Mouse (Mus musculus) midbrain, embryonic 16.5 days (tissue): ENCODE data around the gene Plpp7. TPM values are rescaled to one million over a fixed set of nuclear protein-coding genes. Genes with fewer than 3 reads are reported as not detected.

Experiments
- ATAC-seq: fragments of 200-750 bp; cut with Nextera tagmentation; 2 replicates; pipeline ENCODE4 v1.8.0; 2017; ENCODE audit warnings: moderate TSS enrichment
- H3K27ac ChIP-seq: fragments of 300-500 bp; sonication (generic); 2 replicates; pipeline ENCODE4 v1.5.1; 2014; ENCODE audit warnings: mild to moderate bottlenecking, low read length, mixed read lengths
- H3K27me3 ChIP-seq: fragments of 300-500 bp; sonication (generic); 2 replicates; pipeline ENCODE4 v1.6.1; 2014; ENCODE audit warnings: low read depth, low read length, mixed read lengths; ENCODE audit not compliant: control insufficient read depth, insufficient read depth
- H3K36me3 ChIP-seq: fragments of 300-500 bp; sonication (generic); 2 replicates; pipeline ENCODE4 v1.6.1; 2014; ENCODE audit warnings: mild to moderate bottlenecking, low read length, moderate library complexity, mixed read lengths; ENCODE audit not compliant: control insufficient read depth, insufficient read depth
- H3K4me1 ChIP-seq: fragments of 300-500 bp; sonication (generic); 2 replicates; pipeline ENCODE4 v1.6.1; 2014; ENCODE audit warnings: mild to moderate bottlenecking, low read length, mixed read lengths; ENCODE audit not compliant: control insufficient read depth, insufficient read depth
- H3K4me2 ChIP-seq: fragments of 300-500 bp; sonication (generic); 2 replicates; pipeline ENCODE4 v1.6.1; 2014; ENCODE audit warnings: mild to moderate bottlenecking, low read length, mixed read lengths
- H3K4me3 ChIP-seq: fragments of 300-500 bp; sonication (generic); 2 replicates; pipeline ENCODE4 v1.5.1; 2014; ENCODE audit warnings: low read depth, mild to moderate bottlenecking, low read length, moderate library complexity, mixed read lengths
- H3K9ac ChIP-seq: fragments of 300-500 bp; sonication (generic); 2 replicates; pipeline ENCODE4 v1.6.1; 2014; ENCODE audit warnings: low read depth, low read length, mixed read lengths
- H3K9me3 ChIP-seq: fragments of 300-500 bp; sonication (generic); replicated peaks from 2 replicates; pipeline ENCODE4 v1.6.1; 2014; ENCODE audit warnings: mild to moderate bottlenecking, low read length, mixed read lengths; ENCODE audit not compliant: control insufficient read depth, poor library complexity, severe bottlenecking
- WGBS: fragments of 180-500 bp; shearing (Covaris S2); extraction: QIAGEN DNeasy Blood & Tissue Kit; methylation state at CpG from one replicate; pipeline ENCODE4 v1.1.7; 2014; 5-methylcytosine and 5-hydroxymethylcytosine counted together
- polyA plus RNA-seq: library from polyadenylated mRNA; unstranded; fragments of >200 nt; fragmentation: Nextera tagmentation; extraction: Ambion mirVana; gene quantifications from 2 replicates; pipeline ENCODE4 v1.2.1, GENCODE M21; 2015

The Plpp7 gene
- polyA plus RNA-seq, 1 experiment from 2014 or later = 28.4 TPM

DNA sequence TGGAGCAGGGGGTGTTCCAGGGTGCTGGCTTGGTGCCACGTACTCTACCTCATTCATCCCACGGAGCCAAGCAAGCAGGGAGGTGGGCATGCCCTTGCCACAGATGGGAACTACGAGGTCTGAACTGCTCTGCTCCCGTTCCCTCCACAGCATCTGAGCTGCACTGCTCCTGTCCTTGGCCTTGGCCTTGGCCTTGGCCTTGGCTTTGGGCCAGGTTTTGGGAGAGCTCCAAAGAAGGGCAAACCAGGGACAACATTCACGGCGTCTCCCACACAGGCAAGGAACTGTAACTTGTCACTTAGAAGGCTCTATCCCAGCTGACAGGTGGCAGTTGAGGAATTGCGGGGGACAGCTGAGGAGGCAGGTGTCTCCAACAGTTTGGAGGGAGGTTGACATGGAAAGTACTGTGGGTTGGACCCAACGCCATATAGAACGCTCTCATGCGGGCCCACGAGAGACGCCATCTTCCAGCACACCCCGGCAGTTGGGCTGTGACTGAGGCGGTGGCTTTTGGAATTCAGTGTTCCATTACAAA lies 16.1 kb upstream of the Plpp7 start:
- Histone ChIP-seq H3K36me3 (no peaks in the 10 kb centered on the region), H3K4me3 (no peak overlapping the region), H3K9me3 (no peaks in the 10 kb centered on the region), H3K4me2 (no peak overlapping the region), H3K4me1 (peaks cover 12% of the 10 kb centered on the region; the same call in 1 of the 2 replicates), H3K9ac (no peak overlapping the region), H3K27ac (no peak overlapping the region), H3K27me3 (peaks cover 26% of the 10 kb centered on the region)
- 90% methylated on average over 14 of the region's 14 CpGs for WGBS
- no peak for ATAC-seq

- peaks cover 33% of the 10 kb centered on the region for H3K27me3 ChIP-seq
Observed at GRCm38 (mm10) chr2:32080681-32081080, 14.6 kb upstream of the Plpp7 start.

GRCm38 (mm10) chr2:32081296-32081929 lies 13.9 kb upstream of the Plpp7 start:
- Histone ChIP-seq H3K27ac (no peak overlapping the region), H3K4me2 (no peak overlapping the region), H3K4me1 (peaks cover 12% of the 10 kb centered on the region; the same call in 1 of the 2 replicates), H3K9me3 (no peaks in the 10 kb centered on the region), H3K36me3 (no peaks in the 10 kb centered on the region), H3K4me3 (no peak overlapping the region), H3K9ac (no peak overlapping the region), H3K27me3 (peaks cover 33% of the 10 kb centered on the region)
- WGBS = 84% methylated on average over 14 of the region's 14 CpGs
- ATAC-seq = no peak

More at GRCm38 (mm10) chr2:32080681-32081080, 14.6 kb upstream of the Plpp7 start:
- WGBS = 88% methylated on average over 3 of the region's 3 CpGs
- ATAC-seq = no peak
- Histone ChIP-seq H3K4me3 (no peak overlapping the region), H3K9me3 (no peaks in the 10 kb centered on the region), H3K27ac (no peak overlapping the region), H3K4me2 (no peak overlapping the region), H3K9ac (no peak overlapping the region), H3K4me1 (peaks cover 12% of the 10 kb centered on the region; the same call in 1 of the 2 replicates), H3K36me3 (no peaks in the 10 kb centered on the region)

GRCm38 (mm10) chr2:32082229-32082628 lies 13.1 kb upstream of the Plpp7 start:
- WGBS = 33% methylated on average over 2 of the region's 2 CpGs

GRCm38 (mm10) chr2:32083159-32084011 lies 11.9 kb upstream of the Plpp7 start:
- Histone ChIP-seq H3K4me3 (peak overlapping the region; percentile 78), H3K4me1 (peaks cover 13% of the 10 kb centered on the region; the same call in 1 of the 2 replicates), H3K27ac (no peak overlapping the region), H3K9ac (peak overlapping the region; percentile 72), H3K4me2 (peak overlapping the region; percentile 100), H3K36me3 (no peaks in the 10 kb centered on the region), H3K27me3 (peaks cover 43% of the 10 kb centered on the region), H3K9me3 (no peaks in the 10 kb centered on the region)
- WGBS = under 1% methylated on average over 86 of the region's 91 CpGs
- ATAC-seq = no peak

More at GRCm38 (mm10) chr2:32082229-32082628, 13.1 kb upstream of the Plpp7 start:
- H3K27ac ChIP-seq = no peak overlapping the region
- peaks cover 33% of the 10 kb centered on the region for H3K27me3 ChIP-seq
- no peaks in the 10 kb centered on the region for H3K36me3 ChIP-seq
- no peak overlapping the region for H3K9ac ChIP-seq
- H3K4me2 ChIP-seq = no peak overlapping the region
- no peak overlapping the region for H3K4me3 ChIP-seq
- no peak for ATAC-seq
- no peaks in the 10 kb centered on the region for H3K9me3 ChIP-seq
- H3K4me1 ChIP-seq = peaks cover 12% of the 10 kb centered on the region; the same call in 1 of the 2 replicates

GRCm38 (mm10) chr2:32084111-32084871 lies 11.0 kb upstream of the Plpp7 start, which contains the start of gene Fam78a:
Gene Fam78a, minus strand, starts transcription at chr2:32084857.
- WGBS = 0% methylated on average over 64 of the region's 68 CpGs
- peak within 1 kb of the TSS; percentile 100 for H3K4me2 ChIP-seq
- no peaks in the 10 kb centered on the region for H3K36me3 ChIP-seq
- peak within 1 kb of the TSS; percentile 72 for H3K9ac ChIP-seq
- no peaks in the 10 kb centered on the region for H3K9me3 ChIP-seq
- ATAC-seq = peak; percentile 84
- H3K27me3 ChIP-seq = peaks cover 45% of the 10 kb centered on the region
- peaks cover 16% of the 10 kb centered on the region; the same call in 1 of the 2 replicates for H3K4me1 ChIP-seq
- H3K27ac ChIP-seq = no peak within 1 kb of the TSS
- H3K4me3 ChIP-seq = peak within 1 kb of the TSS; percentile 78

- H3K9ac ChIP-seq = no peak overlapping the region
- H3K27me3 ChIP-seq = peaks cover 45% of the 10 kb centered on the region
- H3K27ac ChIP-seq = no peak overlapping the region
- no peaks in the 10 kb centered on the region for H3K36me3 ChIP-seq
- 21% methylated on average over 2 of the region's 2 CpGs for WGBS
- H3K4me1 ChIP-seq = peaks cover 16% of the 10 kb centered on the region; the same call in 1 of the 2 replicates
- ATAC-seq = 0 out of 2 replicates have a peak, but pooled peaks have one; percentile 29
- H3K4me2 ChIP-seq = peak overlapping the region; percentile 100
- H3K9me3 ChIP-seq = no peaks in the 10 kb centered on the region
- H3K4me3 ChIP-seq = peak overlapping the region; percentile 78
Observed at GRCm38 (mm10) chr2:32084872-32085199, 10.5 kb upstream of the Plpp7 start.

DNA sequence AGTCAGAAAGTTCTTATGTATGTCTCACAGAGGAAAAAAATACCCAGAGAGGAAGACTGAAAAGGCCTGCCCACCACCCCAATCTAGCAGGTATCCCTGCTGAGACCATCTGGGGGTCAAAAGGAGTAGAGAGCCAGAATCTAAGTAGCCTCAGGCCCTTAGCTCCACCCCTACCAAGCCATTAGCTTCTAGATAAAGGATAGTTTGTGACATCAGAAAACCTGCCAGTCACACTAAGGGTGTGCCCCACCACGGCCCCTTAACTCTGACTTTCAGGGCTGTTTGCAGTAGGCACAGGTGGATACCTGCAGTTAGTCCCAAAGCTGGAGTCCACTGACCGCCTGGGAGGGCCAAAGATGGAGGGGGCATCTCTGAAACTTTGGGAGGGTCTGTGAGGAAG lies 10.1 kb upstream of the Plpp7 start:
- Histone ChIP-seq H3K9ac (no peak overlapping the region), H3K4me2 (no peak overlapping the region), H3K27ac (no peak overlapping the region), H3K4me1 (peaks cover 16% of the 10 kb centered on the region; the same call in 1 of the 2 replicates), H3K9me3 (no peaks in the 10 kb centered on the region), H3K36me3 (no peaks in the 10 kb centered on the region), H3K27me3 (peaks cover 45% of the 10 kb centered on the region), H3K4me3 (no peak overlapping the region)
- 86% methylated on average over 2 of the region's 2 CpGs for WGBS
- no peak for ATAC-seq
